Mouse (Mus musculus): ENCODE measurements around the gene Sec13. TPM values are rescaled to one million over a fixed set of nuclear protein-coding genes. Genes with fewer than 3 reads are reported as not detected.

The Sec13 gene
- polyA plus RNA-seq (2017; shearing (Covaris generic)) = 137 TPM

DNA sequence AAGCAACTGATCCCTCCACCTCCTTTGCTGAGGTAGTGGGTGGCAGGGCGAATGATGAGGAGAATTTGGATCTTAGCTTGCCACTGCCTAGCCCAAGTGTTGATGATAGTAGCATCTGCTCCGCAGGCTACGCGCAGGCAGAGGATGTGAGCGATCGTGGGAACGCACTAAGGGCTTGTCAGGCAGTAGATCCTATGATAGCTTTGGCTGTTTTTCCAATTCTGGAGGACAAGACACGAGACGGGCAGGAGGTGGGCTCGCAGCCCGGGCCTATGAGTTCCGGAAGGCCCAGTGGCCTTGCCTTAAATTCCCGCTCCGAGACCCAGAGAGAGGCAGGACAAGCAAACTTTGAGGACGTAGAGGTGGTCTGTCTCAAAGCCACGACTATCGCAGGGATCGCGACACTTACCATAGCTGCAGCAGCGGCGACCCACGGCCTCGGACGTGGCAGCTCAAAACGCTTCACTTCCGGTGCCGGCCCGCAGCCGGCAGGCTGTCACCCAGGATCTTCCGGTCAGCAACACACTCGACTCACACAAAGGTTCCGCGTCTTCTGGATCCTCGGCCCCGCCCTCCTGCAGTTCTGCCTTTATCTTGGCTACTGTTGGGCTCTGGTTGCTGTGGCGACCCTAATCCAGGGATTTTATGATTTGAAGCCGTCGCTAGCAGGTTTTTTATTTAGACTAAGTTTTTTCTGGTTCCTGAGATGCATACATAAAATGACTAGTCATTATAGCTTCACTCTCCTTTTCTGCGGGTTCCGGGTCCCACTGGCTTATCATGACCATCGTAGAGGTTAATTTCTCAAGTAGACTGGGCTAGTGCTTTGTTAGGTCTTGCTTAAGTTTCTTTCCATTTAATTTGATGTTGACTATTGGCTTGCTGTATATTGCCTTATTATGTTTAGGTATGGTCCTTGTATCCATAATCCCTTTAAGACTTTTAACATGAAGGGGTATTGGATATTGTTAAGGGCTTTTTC, at the start of gene Sec13:
Gene Sec13, minus strand, starts transcription at position 508 of the 982 bp plus-strand sequence.

GRCm38 (mm10) chr6:113719878-113720277, 20.7 kb downstream of the Sec13 start, which contains the start of gene Ghrl:
TSS of gene Ghrl (minus strand) at chr6:113719880.

DNA sequence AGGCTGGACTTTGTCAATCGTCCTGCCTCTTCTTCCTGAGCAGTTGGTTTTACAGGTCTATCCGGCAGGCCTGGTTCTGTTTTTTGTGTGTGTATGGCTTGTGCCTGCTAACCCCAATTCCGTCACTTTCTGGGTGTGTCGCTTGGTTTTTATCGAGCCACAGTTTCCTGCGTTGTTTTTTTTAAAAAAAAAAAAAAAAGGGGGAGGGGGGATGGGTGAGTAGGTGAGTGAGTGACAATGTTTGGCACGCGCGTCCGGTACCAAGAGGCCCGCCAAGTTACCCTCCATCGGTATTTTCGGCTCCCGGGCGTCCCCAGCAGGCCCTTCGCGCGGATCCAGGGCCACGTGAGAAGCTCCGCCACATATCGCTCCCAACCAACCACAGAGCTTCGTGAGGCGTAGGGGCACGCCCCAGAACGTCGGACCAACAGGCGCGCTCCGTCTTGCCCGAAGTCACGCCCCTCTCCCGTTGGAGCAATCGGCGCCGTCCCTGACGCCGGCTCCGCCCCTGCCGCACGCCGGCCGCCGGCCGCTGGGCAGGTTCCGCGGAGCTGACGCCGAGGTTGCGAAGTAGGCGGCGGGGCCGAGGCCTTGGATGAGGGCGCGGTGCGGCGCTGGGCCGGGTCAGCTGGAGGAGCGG, 43.8 kb downstream of the Sec13 start, which contains the start of gene Tatdn2:
Gene Tatdn2, plus strand, starts transcription at position 469 of the 640 bp plus-strand sequence.

Other genes with a start within 250 kb of the Sec13 start
- not detected for gene Prrt3, start 238.8 kb downstream of the Sec13 start, polyA plus RNA-seq (2017; shearing (Covaris generic))
- gene Emc3, start 209.1 kb downstream of the Sec13 start, polyA plus RNA-seq (2017; shearing (Covaris generic)) = 93.5 TPM
- gene Fancd2, start 209.1 kb downstream of the Sec13 start, polyA plus RNA-seq (2017; shearing (Covaris generic)) = 1.3 TPM
- gene Fancd2os, start 140.0 kb downstream of the Sec13 start, polyA plus RNA-seq (2017; shearing (Covaris generic)) = not detected
- gene Brk1, start 136.0 kb downstream of the Sec13 start, polyA plus RNA-seq (2017; shearing (Covaris generic)) = 134 TPM
- gene Vhl, start 116.8 kb downstream of the Sec13 start, polyA plus RNA-seq (2017; shearing (Covaris generic)) = 26.7 TPM
- gene Irak2, start 102.3 kb downstream of the Sec13 start, polyA plus RNA-seq (2017; shearing (Covaris generic)) = 170 TPM
- 24.6 TPM for gene Tatdn2, start 43.7 kb downstream of the Sec13 start, polyA plus RNA-seq (2017; shearing (Covaris generic))
- 1.5 TPM for gene Ghrl, start 20.9 kb downstream of the Sec13 start, polyA plus RNA-seq (2017; shearing (Covaris generic))

Data from effector memory CD4-positive, alpha-beta T cell, adult 7 months (primary cell).